Mouse (Mus musculus) mouse trophoblast stem cell (cell line): ENCODE data around the gene Gm10439.
"Not testable (repeated sequence)": the region's sequence is repeated elsewhere in the genome, so short reads cannot be mapped to it uniquely, and the experiment has no call there.

Source experiments
- in situ Hi-C, 2 experiments: fragments of 300-500 bp; cut with MseI, MboI; formaldehyde crosslinking; loops; 2 replicates in 1 of 2; 3 replicates in 1 of 2; pipeline ENCODE4 v1.15.1; 2025

Gm10439 gene

GRCm38 (mm10) chrX:149594270-149594669 lies at the start of gene Gm10439:
Gm10439 (plus strand) TSS chrX:149594570.
- in situ Hi-C loops: not testable (repeated sequence)
